Mouse (Mus musculus): Measurements from ENCODE around the gene Ndufb5. TPM values are rescaled to one million over a fixed set of nuclear protein-coding genes. Genes with fewer than 3 reads are reported as not detected.
"Not testable (repeated sequence)": the region's sequence is repeated elsewhere in the genome, so short reads cannot be mapped to it uniquely, and the experiment has no call there.

Ndufb5 gene
- polyA plus RNA-seq, 1 experiment from 2014 or later, result 256 TPM

GRCm38 (mm10) chr3:32705647-32706348, 31.0 kb upstream of the Ndufb5 start, which contains the start of gene Actl6a:
TSS of gene Actl6a (plus strand) at chr3:32706298.
- H3K4me3 ChIP-seq; H3K27ac ChIP-seq; DNase-seq (ENCODE audit: extremely low spot score, low spot score); H3K9me3 ChIP-seq; H3K36me3 ChIP-seq (replicated peaks); H3K27me3 ChIP-seq (ENCODE audit: poor library complexity, severe bottlenecking): not testable (repeated sequence)
- peaks cover 16% of the 10 kb centered on the region for H3K4me1 ChIP-seq
- 82% methylated on average over 9 of the region's 9 CpGs for WGBS

- 4% methylated on average over 4 of the region's 4 CpGs for WGBS
- H3K27ac ChIP-seq, result peak overlapping the region; percentile 98
- peaks cover 22% of the 10 kb centered on the region for H3K36me3 ChIP-seq (replicated peaks)
These were observed 28.8 kb upstream of the Ndufb5 start for GRCm38 (mm10) chr3:32708052-32708367.

GRCm38 (mm10) chr3:32708368-32709231, 28.2 kb upstream of the Ndufb5 start:
- H3K27ac ChIP-seq, result peak overlapping the region; percentile 98
- H3K4me1 ChIP-seq, result peaks cover 19% of the 10 kb centered on the region
- under 1% methylated on average over 90 of the region's 90 CpGs for WGBS
- H3K36me3 ChIP-seq (replicated peaks), result peaks cover 28% of the 10 kb centered on the region
- H3K27me3 ChIP-seq (ENCODE audit: poor library complexity, severe bottlenecking), result no peaks in the 10 kb centered on the region
- DNase-seq (ENCODE audit: extremely low spot score, low spot score), result peak; percentile 99
- no peaks in the 10 kb centered on the region for H3K9me3 ChIP-seq
- H3K4me3 ChIP-seq, result peak overlapping the region; percentile 98

More at GRCm38 (mm10) chr3:32708052-32708367, 28.8 kb upstream of the Ndufb5 start:
- no peaks in the 10 kb centered on the region for H3K9me3 ChIP-seq
- DNase-seq (ENCODE audit: extremely low spot score, low spot score), result no peak
- peak overlapping the region; percentile 98 for H3K4me3 ChIP-seq
- H3K4me1 ChIP-seq, result peaks cover 19% of the 10 kb centered on the region
- H3K27me3 ChIP-seq (ENCODE audit: poor library complexity, severe bottlenecking), result no peaks in the 10 kb centered on the region

- H3K9me3 ChIP-seq, result no peaks in the 10 kb centered on the region
- no peak for DNase-seq (ENCODE audit: extremely low spot score, low spot score)
- H3K4me1 ChIP-seq, result peaks cover 19% of the 10 kb centered on the region
- WGBS, result 12% methylated on average over 9 of the region's 9 CpGs
- peak overlapping the region; percentile 98 for H3K4me3 ChIP-seq
- H3K36me3 ChIP-seq (replicated peaks), result peaks cover 36% of the 10 kb centered on the region
- peak overlapping the region; percentile 98 for H3K27ac ChIP-seq
- no peaks in the 10 kb centered on the region for H3K27me3 ChIP-seq (ENCODE audit: poor library complexity, severe bottlenecking)
These were observed 27.4 kb upstream of the Ndufb5 start for GRCm38 (mm10) chr3:32709388-32709787.

GRCm38 (mm10) chr3:32713711-32714110, 23.1 kb upstream of the Ndufb5 start:
- Histone ChIP-seq H3K4me1 (peaks cover 16% of the 10 kb centered on the region), H3K9me3 (no peaks in the 10 kb centered on the region), H3K27ac (no peak overlapping the region), H3K4me3 (no peak overlapping the region), H3K27me3 (ENCODE audit: poor library complexity, severe bottlenecking) (no peaks in the 10 kb centered on the region), H3K36me3 (replicated peaks) (peaks cover 79% of the 10 kb centered on the region)
- 86% methylated on average over 3 of the region's 3 CpGs for WGBS
- DNase-seq (ENCODE audit: extremely low spot score, low spot score), result no peak

- H3K4me3 ChIP-seq; DNase-seq (ENCODE audit: extremely low spot score, low spot score); H3K9me3 ChIP-seq; H3K27me3 ChIP-seq (ENCODE audit: poor library complexity, severe bottlenecking); H3K4me1 ChIP-seq; H3K27ac ChIP-seq: not testable (repeated sequence)
- H3K36me3 ChIP-seq (replicated peaks), result peaks cover 100% of the 10 kb centered on the region
- WGBS, result 96% methylated on average over 6 of the region's 6 CpGs
These were observed 19.4 kb upstream of the Ndufb5 start for GRCm38 (mm10) chr3:32717403-32717802.

- peaks cover 100% of the 10 kb centered on the region for H3K36me3 ChIP-seq (replicated peaks)
These were observed 18.5 kb upstream of the Ndufb5 start for GRCm38 (mm10) chr3:32718271-32718670.

GRCm38 (mm10) chr3:32724191-32724590, 12.6 kb upstream of the Ndufb5 start:
- no peaks in the 10 kb centered on the region for H3K4me1 ChIP-seq
- no peak for DNase-seq (ENCODE audit: extremely low spot score, low spot score)
- peaks cover 3% of the 10 kb centered on the region; the same call in 1 of the 2 replicates for H3K9me3 ChIP-seq
- no peak overlapping the region for H3K4me3 ChIP-seq
- H3K36me3 ChIP-seq (replicated peaks), result peaks cover 99% of the 10 kb centered on the region
- no peak overlapping the region for H3K27ac ChIP-seq
- no peaks in the 10 kb centered on the region for H3K27me3 ChIP-seq (ENCODE audit: poor library complexity, severe bottlenecking)
- WGBS, result 93% methylated on average over 7 of the region's 7 CpGs

More at GRCm38 (mm10) chr3:32718271-32718670, 18.5 kb upstream of the Ndufb5 start:
- no peak for DNase-seq (ENCODE audit: extremely low spot score, low spot score)
- no peak overlapping the region for H3K27ac ChIP-seq
- H3K9me3 ChIP-seq, result no peaks in the 10 kb centered on the region; the same call in 1 of the 2 replicates
- H3K4me3 ChIP-seq, result no peak overlapping the region
- 93% methylated on average over 5 of the region's 5 CpGs for WGBS
- no peaks in the 10 kb centered on the region for H3K27me3 ChIP-seq (ENCODE audit: poor library complexity, severe bottlenecking)
- no peaks in the 10 kb centered on the region for H3K4me1 ChIP-seq

GRCm38 (mm10) chr3:32725951-32726350, 10.8 kb upstream of the Ndufb5 start:
- WGBS, result 88% methylated on average over 5 of the region's 5 CpGs
- Histone ChIP-seq H3K9me3 (peaks cover 3% of the 10 kb centered on the region; the same call in 1 of the 2 replicates), H3K27ac (no peak overlapping the region), H3K4me1 (no peaks in the 10 kb centered on the region), H3K36me3 (replicated peaks) (peaks cover 99% of the 10 kb centered on the region), H3K27me3 (ENCODE audit: poor library complexity, severe bottlenecking) (no peaks in the 10 kb centered on the region), H3K4me3 (no peak overlapping the region)
- DNase-seq (ENCODE audit: extremely low spot score, low spot score), result no peak

GRCm38 (mm10) chr3:32727861-32728260, 8.9 kb upstream of the Ndufb5 start:
- H3K27ac ChIP-seq, result no peak overlapping the region
- no peak for DNase-seq (ENCODE audit: extremely low spot score, low spot score)
- H3K4me3 ChIP-seq, result no peak overlapping the region
- H3K36me3 ChIP-seq (replicated peaks), result peaks cover 98% of the 10 kb centered on the region
- peaks cover 3% of the 10 kb centered on the region; the same call in 1 of the 2 replicates for H3K9me3 ChIP-seq
- no peaks in the 10 kb centered on the region for H3K27me3 ChIP-seq (ENCODE audit: poor library complexity, severe bottlenecking)
- no peaks in the 10 kb centered on the region for H3K4me1 ChIP-seq
- WGBS, result 87% methylated on average over 4 of the region's 4 CpGs

- Histone ChIP-seq H3K27ac (peak within 1 kb of the TSS; percentile 91), H3K27me3 (ENCODE audit: poor library complexity, severe bottlenecking) (no peaks in the 10 kb centered on the region), H3K9me3 (no peaks in the 10 kb centered on the region), H3K4me1 (peaks cover 24% of the 10 kb centered on the region), H3K4me3 (peak within 1 kb of the TSS; percentile 88), H3K36me3 (replicated peaks) (peaks cover 52% of the 10 kb centered on the region)
- DNase-seq (ENCODE audit: extremely low spot score, low spot score), result no peak
- under 1% methylated on average over 31 of the region's 31 CpGs for WGBS
These were observed 424 bp downstream of the Ndufb5 start, which contains the start of gene Mrpl47 for GRCm38 (mm10) chr3:32737172-32737655. TSS of gene Mrpl47 (minus strand) at chr3:32737605.

GRCm38 (mm10) chr3:32738549-32738948, 1.8 kb downstream of the Ndufb5 start:
- peak overlapping the region; percentile 88; the same call in 1 of the 2 replicates for H3K4me3 ChIP-seq
- no peaks in the 10 kb centered on the region for H3K27me3 ChIP-seq (ENCODE audit: poor library complexity, severe bottlenecking)
- WGBS, result 92% methylated on average over 5 of the region's 5 CpGs
- peaks cover 24% of the 10 kb centered on the region for H3K4me1 ChIP-seq
- no peaks in the 10 kb centered on the region for H3K9me3 ChIP-seq
- peaks cover 52% of the 10 kb centered on the region for H3K36me3 ChIP-seq (replicated peaks)
- no peak overlapping the region for H3K27ac ChIP-seq
- no peak for DNase-seq (ENCODE audit: extremely low spot score, low spot score)
